Mouse (Mus musculus): ENCODE data around the gene Acadsb. TPM values are rescaled to one million over a fixed set of nuclear protein-coding genes. Genes with fewer than 3 reads are reported as not detected.

Gene Acadsb
- polyA plus RNA-seq, 1 experiment from 2014 or later = 91.3 TPM

DNA sequence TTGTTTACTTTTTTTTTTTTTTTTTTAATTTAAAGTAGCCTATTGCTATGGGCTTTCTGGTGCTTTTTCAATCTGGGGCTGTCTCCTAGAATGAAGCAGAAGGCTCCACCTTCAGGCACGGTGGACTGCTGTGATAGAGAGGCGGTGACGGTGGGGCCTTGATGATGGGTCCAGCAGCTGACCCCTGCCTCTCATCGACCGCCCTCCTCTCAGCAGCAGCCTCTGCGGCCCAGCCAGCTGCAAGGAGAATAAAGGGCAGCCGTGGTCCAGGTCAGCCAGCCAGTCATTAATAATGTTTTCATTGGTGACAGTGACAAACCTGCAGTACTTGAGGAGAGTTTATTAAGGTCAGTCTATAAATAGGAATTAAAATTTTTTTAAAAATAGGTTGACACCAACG is 66.7 kb downstream of the Acadsb start:
- ATAC-seq (ENCODE audit: low read depth) = no peak
- no peak for DNase-seq (ENCODE audit: low spot score)
- 33% methylated on average over 8 of the region's 8 CpGs for WGBS
- no peaks in the 10 kb centered on the region for H3K36me3 ChIP-seq (ENCODE audit: control insufficient read depth, insufficient read depth, low read length)
- no peak overlapping the region for H3K9ac ChIP-seq (ENCODE audit: low read depth, low read length)
- H3K4me2 ChIP-seq (ENCODE audit: low read depth, low read length) = no peak overlapping the region
- no peaks in the 10 kb centered on the region for H3K27me3 ChIP-seq (replicated peaks; ENCODE audit: control insufficient read depth, insufficient read depth, low read length)
- H3K9me3 ChIP-seq (ENCODE audit: control insufficient read depth, low read length) = no peaks in the 10 kb centered on the region
- H3K27ac ChIP-seq (replicated peaks; ENCODE audit: low read depth, low read length) = no peak overlapping the region
- H3K4me1 ChIP-seq (ENCODE audit: control insufficient read depth, insufficient read depth, low read length) = no peaks in the 10 kb centered on the region
- no peak overlapping the region for H3K4me3 ChIP-seq (ENCODE audit: low read depth, low read length)

DNA sequence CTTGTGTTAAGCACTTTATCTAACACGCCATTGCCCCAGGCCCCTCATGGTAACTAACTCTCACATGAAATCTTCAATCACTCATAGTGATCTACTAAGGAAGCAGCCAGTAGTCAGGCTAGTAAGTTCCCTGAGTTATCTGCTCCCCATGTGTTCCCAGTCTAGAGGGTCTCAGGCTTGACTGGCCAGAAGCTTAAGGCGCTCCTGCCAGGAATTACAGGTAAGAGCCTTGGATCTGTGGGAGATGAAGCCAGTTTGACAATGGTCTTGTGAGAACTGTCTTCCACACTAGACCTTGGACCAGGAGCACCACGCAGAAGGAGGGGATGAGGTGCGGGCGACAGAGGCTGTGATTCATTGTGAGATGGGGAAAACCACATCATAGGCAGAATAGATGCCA is 68.0 kb downstream of the Acadsb start:
- 93% methylated on average over 5 of the region's 5 CpGs for WGBS
- no peak for ATAC-seq (ENCODE audit: low read depth)
- H3K4me1 ChIP-seq (ENCODE audit: control insufficient read depth, insufficient read depth, low read length) = no peaks in the 10 kb centered on the region

More for the DNA sequence above, 68.0 kb downstream of the Acadsb start:
- H3K27ac ChIP-seq (replicated peaks; ENCODE audit: low read depth, low read length) = no peak overlapping the region
- no peak for DNase-seq (ENCODE audit: low spot score)
- no peak overlapping the region for H3K9ac ChIP-seq (ENCODE audit: low read depth, low read length)
- no peak overlapping the region for H3K4me3 ChIP-seq (ENCODE audit: low read depth, low read length)
- no peaks in the 10 kb centered on the region for H3K9me3 ChIP-seq (ENCODE audit: control insufficient read depth, low read length)
- no peaks in the 10 kb centered on the region for H3K27me3 ChIP-seq (replicated peaks; ENCODE audit: control insufficient read depth, insufficient read depth, low read length)
- H3K36me3 ChIP-seq (ENCODE audit: control insufficient read depth, insufficient read depth, low read length) = no peaks in the 10 kb centered on the region
- no peak overlapping the region for H3K4me2 ChIP-seq (ENCODE audit: low read depth, low read length)

Other genes starting within 250 kb of the Acadsb start
- not detected in 2 replicates for gene 5430419D17Rik, start 236.2 kb upstream of the Acadsb start, polyA plus RNA-seq (2014; fragmentation: Nextera tagmentation; extraction: Ambion mirVana)
- 0.17 TPM in 1 of 2 replicates, not detected in the other for gene Cuzd1, start 88.3 kb upstream of the Acadsb start, polyA plus RNA-seq (2014; fragmentation: Nextera tagmentation; extraction: Ambion mirVana)
- not detected in 2 replicates for gene Fam24b, start 81.1 kb upstream of the Acadsb start, polyA plus RNA-seq (2014; fragmentation: Nextera tagmentation; extraction: Ambion mirVana)
- gene Fam24a, start 76.7 kb upstream of the Acadsb start, polyA plus RNA-seq (2014; fragmentation: Nextera tagmentation; extraction: Ambion mirVana) = 0.31 TPM in 1 of 2 replicates, not detected in the other
- 21.9 and 25.6 TPM in 2 replicates for gene 2310057M21Rik, start 47.8 kb upstream of the Acadsb start, polyA plus RNA-seq (2014; fragmentation: Nextera tagmentation; extraction: Ambion mirVana)
- 60.3 and 62.9 TPM in 2 replicates for gene Pstk, start 39.5 kb upstream of the Acadsb start, polyA plus RNA-seq (2014; fragmentation: Nextera tagmentation; extraction: Ambion mirVana)
- 15.3 and 16.5 TPM in 2 replicates for gene Ikzf5, start 80 bp upstream of the Acadsb start, polyA plus RNA-seq (2014; fragmentation: Nextera tagmentation; extraction: Ambion mirVana)
- 0.26 and 0.37 TPM in 2 replicates for gene Hmx3, start 132.3 kb downstream of the Acadsb start, polyA plus RNA-seq (2014; fragmentation: Nextera tagmentation; extraction: Ambion mirVana)
- 0.17 and 0.39 TPM in 2 replicates for gene Hmx2, start 138.2 kb downstream of the Acadsb start, polyA plus RNA-seq (2014; fragmentation: Nextera tagmentation; extraction: Ambion mirVana)
- gene Bub3, start 149.6 kb downstream of the Acadsb start, polyA plus RNA-seq (2014; fragmentation: Nextera tagmentation; extraction: Ambion mirVana) = 157 and 183 TPM in 2 replicates

Measured in embryonic facial prominence, embryonic 14.5 days (tissue).